Mouse (Mus musculus) mammary gland, adult 2 months (tissue): ENCODE measurements around the gene Hadha. TPM values are rescaled to one million over a fixed set of nuclear protein-coding genes. Genes with fewer than 3 reads are reported as not detected.

Experiments
- polyA plus RNA-seq: library from polyadenylated mRNA; depleted of rRNA; stranded (reverse); fragments of >200 nt; gene quantifications from 2 replicates; pipeline ENCODE4 v1.2.3, GENCODE M21; 2012; ENCODE audit warnings: low replicate concordance; rRNA removed

Hadha gene
- 76.5 and 139 TPM in 2 replicates for polyA plus RNA-seq

GRCm38 (mm10) chr5:30154474-30155394 lies at the start of gene Hadha, which contains the start of gene Hadhb:
TSS of gene Hadha (minus strand) at chr5:30155162.
TSS of gene Hadhb (plus strand) at chr5:30155248.

GRCm38 (mm10) chr5:30105668-30106300 lies 49.2 kb downstream of the Hadha start, which contains the start of gene 3110082J24Rik:
TSS of gene 3110082J24Rik (minus strand) at chr5:30106086.

GRCm38 (mm10) chr5:30104841-30105667 lies 49.9 kb downstream of the Hadha start, which contains the start of gene Garem2:
TSS of gene Garem2 (plus strand) at chr5:30105161.

GRCm38 (mm10) chr5:30072825-30073821 lies 81.8 kb downstream of the Hadha start, which contains the start of gene Tyms:
TSS of gene Tyms (minus strand) at chr5:30073617.

Other genes with a start within 250 kb of the Hadha start
- 0.09 TPM in 1 of 2 replicates, not detected in the other for gene Il6, start 142.0 kb downstream of the Hadha start, polyA plus RNA-seq
- 15.2 and 16.6 TPM in 2 replicates for gene Tyms, start 81.5 kb downstream of the Hadha start, polyA plus RNA-seq
- gene Garem2, start 50.0 kb downstream of the Hadha start, polyA plus RNA-seq: 0.05 and 0.06 TPM in 2 replicates
- not detected in 2 replicates for gene 3110082J24Rik, start 49.1 kb downstream of the Hadha start, polyA plus RNA-seq
- 150 and 338 TPM in 2 replicates for gene Hadhb, start 86 bp upstream of the Hadha start, polyA plus RNA-seq
- gene Adgrf3, start 50.6 kb upstream of the Hadha start, polyA plus RNA-seq: 0.06 and 0.08 TPM in 2 replicates
- 21.5 and 29.9 TPM in 2 replicates for gene Selenoi, start 77.4 kb upstream of the Hadha start, polyA plus RNA-seq
- gene Drc1, start 126.2 kb upstream of the Hadha start, polyA plus RNA-seq: 0.05 and 0.07 TPM in 2 replicates